Mouse (Mus musculus) spleen, postnatal 36 days (tissue): Measurements from ENCODE around the gene Cxcr2.
A peak's percentile ranks its signal among the peaks of the same experiment; 100 is the strongest.
"Not testable (repeated sequence)": the region's sequence is repeated elsewhere in the genome, so short reads cannot be mapped to it uniquely, and the experiment has no call there.

Experiments used
- DNase-seq, 2 experiments: peaks; one replicate each; pipeline ENCODE4 v3.0.0; 2022; ENCODE audit warnings: low spot score in 2 of 2, mixed read lengths in 1 of 2

The Cxcr2 gene

GRCm38 (mm10) chr1:74139415-74139814 lies 14.4 kb upstream of the Cxcr2 start:
- DNase-seq, result no peak

GRCm38 (mm10) chr1:74141781-74142180 lies 12.0 kb upstream of the Cxcr2 start:
- no peak for DNase-seq

DNA sequence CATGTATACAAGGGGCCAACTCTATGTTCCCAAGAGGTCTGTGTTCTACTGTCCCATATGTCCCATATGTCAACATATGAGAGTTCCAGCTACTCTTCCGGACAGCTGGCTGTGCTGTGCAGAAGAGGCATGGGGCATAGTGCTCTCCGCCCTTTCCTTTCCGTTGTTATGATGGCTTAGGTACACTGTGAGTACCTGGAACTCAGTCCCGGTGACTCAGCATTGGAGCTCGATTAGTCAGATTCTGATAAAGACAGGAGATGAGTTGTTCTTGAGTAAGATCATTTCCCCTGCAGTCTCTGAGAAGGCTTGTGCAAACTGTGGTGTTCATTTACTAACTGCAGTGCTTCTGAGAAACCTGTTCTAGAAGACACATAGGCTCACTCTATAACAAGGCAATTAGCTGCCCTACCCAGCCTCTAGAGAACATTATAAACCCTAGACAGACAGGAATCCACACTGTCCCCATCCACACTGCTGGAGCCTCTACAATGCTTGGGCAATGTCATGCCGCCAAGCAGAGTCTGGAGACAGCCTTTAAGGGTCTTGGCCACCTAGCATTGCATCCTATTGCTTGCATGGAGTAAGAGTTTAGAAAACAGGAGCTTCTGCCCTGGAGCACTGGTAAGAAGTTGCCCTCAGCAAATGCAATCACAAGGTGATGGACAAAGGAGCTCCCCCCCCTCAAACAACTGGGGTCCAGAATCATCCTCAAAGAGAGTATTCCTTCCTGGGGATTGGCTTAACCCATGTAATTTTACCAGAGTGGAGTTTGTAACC lies 4.5 kb upstream of the Cxcr2 start:
- no peak for DNase-seq

DNA sequence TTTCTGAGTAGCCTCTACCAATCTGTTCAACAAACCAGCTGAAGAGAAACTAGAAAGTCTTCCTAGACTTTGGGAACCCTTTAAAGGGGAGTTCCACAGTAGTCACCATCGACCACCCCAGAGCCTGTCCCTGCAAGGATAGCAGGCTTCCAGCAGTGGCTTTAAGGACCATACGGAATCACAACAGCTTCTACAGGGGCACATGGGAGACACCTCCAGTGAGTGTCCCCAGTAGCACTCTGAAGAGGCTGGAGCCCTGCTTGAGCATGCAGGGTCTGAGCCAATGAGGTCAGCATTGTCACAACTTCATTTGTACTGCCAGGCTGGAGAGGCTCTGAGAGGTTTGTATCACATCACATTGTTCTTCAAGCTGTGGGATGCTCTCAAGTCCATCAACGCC lies 3.7 kb upstream of the Cxcr2 start:
- DNase-seq, result no peak

- no peak for DNase-seq
Measured at GRCm38 (mm10) chr1:74151091-74151490, 2.7 kb upstream of the Cxcr2 start.

GRCm38 (mm10) chr1:74155435-74156012 lies 1.7 kb downstream of the Cxcr2 start:
- DNase-seq, result no peak

GRCm38 (mm10) chr1:74156381-74156910 lies 2.7 kb downstream of the Cxcr2 start:
- DNase-seq, result no peak

DNA sequence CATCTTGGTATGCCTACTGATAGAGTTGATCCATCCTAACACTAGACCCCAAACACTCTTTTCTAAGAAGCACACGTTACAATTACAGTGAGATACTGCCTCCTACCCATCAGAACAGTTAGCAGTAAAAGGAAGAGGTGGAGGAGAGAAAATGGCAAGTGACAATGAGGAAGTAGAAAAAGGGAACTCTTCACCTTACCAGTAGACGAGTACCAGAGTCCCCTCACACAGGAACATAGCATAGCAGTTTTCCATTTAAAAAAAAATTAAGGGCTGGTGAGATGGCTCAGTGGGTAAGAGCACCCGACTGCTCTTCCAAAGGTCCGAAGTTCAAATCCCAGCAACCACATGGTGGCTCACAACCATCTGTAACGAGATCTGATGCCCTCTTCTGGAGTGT lies 5.8 kb downstream of the Cxcr2 start:
- DNase-seq, result not testable (repeated sequence)

DNA sequence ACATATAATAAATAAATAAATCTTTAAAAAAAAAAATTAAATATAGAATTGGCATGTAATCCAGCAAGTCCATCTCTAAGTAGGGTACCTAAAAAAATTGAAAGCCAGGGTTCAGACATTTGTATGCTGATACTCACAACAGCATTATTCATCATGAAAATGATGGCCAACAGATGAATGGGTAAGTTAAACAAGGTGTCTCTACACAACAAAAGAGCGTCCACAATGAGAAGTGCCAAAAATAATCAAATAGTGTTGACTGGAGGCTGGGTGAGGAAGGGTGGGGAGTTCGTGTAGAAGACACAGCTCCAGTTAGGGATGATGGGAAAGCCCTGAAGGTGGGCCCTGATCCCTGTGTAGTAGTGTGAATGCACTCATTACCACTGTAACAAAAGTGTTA lies 6.2 kb downstream of the Cxcr2 start:
- DNase-seq, result no peak

GRCm38 (mm10) chr1:74167136-74167535 lies 13.3 kb downstream of the Cxcr2 start:
- DNase-seq, result no peak

DNA sequence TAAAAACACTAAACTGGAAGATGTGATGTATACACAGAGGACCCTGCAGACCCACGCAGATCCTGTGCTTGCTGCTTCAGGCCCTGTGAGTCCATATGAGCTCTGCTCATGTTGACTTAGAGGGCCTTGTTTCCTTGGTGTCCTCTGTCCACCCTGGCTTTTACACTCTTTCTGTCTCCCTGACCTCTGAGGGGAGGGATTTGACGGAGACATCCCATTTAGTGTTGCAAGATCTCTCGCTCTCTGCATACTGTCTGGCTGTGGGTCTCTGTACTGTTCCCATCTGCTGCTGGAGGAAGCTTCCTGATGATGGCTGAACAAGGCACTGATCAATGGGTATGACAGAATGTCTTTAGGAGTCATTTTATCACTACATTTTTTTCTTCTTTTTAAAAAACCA lies 15.9 kb downstream of the Cxcr2 start:
- no peak for DNase-seq

- no peak for DNase-seq
Measured at GRCm38 (mm10) chr1:74172722-74173121, 18.9 kb downstream of the Cxcr2 start.

DNA sequence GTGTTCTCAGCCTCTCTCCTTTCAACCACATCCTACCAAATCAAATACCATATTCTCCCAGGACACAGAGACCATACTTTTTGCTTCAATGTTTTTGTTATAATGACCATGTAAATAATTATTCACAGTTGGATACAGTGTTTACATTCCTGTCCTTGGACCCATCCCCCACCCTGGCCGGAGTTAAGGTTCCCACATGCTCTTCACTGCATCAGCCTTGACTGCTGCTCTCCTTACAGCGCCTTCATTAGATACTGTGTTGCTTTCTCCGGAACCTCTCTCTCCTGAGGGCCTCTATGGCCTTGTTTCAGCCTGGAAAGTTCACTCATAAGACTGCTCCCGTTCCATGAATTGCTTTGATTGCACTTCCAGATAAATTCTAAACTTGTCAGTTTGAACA lies 21.9 kb downstream of the Cxcr2 start:
- no peak for DNase-seq

DNA sequence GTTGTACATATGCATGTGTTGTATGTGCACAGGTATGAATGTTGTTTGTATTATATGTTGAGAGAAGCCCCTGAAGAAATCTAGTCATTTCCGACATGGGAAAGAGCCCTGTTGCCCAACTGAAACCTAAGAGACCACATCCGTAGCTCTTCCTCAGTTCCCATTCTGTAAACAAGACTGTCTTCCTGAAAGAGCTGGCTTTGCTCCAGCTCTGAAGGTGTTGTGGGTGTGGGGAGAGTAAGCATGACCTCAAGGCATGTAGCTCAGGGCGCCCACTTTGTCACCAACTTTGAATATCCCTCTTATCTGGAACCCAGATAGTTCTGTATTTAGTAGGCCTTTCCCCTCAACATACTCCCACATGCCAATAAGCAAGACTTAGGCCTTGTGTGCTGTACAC lies 24.8 kb downstream of the Cxcr2 start:
- peak in 1 of 2 experiments; percentile 26 for DNase-seq

DNA sequence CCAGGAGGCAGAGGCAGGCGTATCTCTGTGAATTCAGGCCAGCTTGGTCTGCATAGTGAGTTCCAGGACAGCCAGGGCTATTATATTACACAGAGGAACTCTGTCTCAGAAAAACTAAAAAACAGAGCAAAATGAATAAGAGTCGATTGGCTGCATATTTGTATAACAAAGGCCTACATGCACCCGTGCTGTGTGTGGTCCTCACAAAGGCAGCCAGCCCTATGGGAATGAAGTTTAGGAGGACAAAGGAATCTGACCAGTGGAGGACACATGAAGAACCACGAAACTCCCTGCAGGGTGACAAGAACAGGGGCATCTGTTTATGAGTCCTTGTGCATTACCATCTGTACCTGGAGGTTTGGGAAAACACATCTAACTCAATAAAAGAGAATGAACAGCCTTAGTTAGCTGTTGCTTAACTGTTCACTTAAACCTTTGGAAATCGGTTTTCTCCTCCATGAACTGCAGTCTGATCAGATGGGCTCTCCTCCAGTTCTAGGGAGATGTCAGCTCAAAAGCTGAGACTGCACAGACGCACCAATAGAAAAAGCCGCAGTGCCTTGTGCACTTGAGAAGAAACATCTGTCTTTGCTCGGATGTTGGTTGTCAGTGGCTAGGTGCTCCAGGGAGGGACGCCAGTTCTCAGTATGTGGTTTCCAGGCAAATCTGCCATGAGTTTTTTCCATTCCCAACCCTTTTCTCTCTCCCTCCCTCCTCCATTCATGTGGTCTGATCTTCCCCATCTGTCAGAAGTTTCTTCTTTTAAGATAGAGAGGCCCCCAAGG lies 26.0 kb downstream of the Cxcr2 start:
- DNase-seq, result no peak

GRCm38 (mm10) chr1:74181462-74181861 lies 27.7 kb downstream of the Cxcr2 start:
- DNase-seq, result no peak

- DNase-seq, result no peak
Measured at GRCm38 (mm10) chr1:74183006-74183405, 29.2 kb downstream of the Cxcr2 start.

GRCm38 (mm10) chr1:74190471-74190870 lies 36.7 kb downstream of the Cxcr2 start:
- no peak for DNase-seq

DNA sequence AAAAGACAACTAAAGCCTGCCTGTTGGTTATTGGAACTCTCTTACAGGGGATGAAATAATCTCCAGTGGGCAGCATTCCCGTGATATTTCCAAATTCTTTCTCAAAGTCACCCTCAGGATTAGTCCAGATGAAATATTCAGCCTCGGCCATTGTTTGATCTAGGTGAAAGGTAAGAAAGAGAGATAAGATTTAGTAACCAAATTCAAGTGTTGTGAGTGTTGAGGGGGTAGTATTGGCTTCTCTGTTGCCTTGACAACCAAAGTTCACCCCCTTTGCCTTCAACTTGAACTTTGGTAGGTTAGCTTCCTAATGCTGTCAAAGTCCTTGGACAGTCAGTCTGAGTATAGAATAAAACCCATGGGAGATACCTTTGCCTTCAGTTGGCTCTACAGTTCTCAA lies 38.9 kb downstream of the Cxcr2 start:
- DNase-seq, result no peak

- DNase-seq, result no peak
Measured at GRCm38 (mm10) chr1:74194445-74194844, 40.7 kb downstream of the Cxcr2 start, which contains the start of gene Cxcr1. Gene Cxcr1, minus strand, starts transcription at chr1:74194631.

DNA sequence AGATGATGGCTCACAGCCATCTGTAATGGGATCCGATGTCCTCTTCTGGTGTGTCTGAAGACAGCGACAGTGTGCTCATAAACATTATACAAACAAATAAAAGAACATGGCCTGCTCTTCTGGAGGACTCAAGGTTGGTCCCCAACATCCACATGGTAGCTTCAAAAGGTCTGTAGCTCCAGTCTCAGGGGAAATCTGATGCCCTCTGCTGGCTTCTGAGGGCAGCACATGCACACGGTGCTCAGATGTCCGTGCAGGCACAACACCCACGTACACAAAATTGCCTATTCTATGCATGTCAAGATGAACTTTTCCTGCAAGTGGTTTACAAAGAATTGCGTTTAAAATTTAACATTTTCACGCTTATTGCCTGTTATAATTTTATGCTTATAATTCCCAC lies 42.2 kb downstream of the Cxcr2 start:
- no peak for DNase-seq

DNA sequence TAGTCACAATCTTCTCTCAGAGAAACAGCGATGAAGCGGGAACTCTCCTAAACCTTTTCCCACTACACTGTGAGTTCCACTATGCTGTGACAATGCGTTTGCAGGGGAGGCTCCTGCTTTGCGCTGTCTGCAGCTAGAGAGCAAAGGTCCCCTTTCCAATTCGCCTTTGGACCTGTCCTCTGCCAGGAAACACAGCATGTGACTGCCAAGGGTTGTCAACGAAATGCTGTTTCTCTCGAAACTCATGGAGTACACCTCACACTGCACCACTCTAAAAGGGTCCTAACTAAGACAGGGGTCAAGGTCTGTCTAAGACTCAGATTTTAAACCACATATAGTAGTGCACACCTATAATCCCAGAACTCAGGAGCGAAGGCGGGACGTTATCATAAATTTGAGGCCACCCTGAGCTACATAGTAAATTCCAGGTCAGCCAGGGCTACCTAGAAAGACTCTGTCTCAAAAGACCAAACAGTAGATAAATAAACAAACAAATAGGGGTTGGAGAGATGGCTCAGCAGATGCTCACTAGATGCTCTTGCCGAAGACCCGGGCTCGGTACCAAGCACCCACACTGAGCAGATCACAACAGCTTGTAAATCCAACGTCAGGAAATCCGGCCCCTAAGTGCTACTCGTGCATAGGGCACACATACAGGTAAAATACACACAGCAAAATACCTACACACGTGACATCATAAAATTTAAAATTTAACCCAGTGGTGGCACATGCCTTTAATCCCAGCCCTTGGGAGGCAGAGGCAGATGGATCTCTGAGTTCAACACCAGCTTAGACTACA lies 43.0 kb downstream of the Cxcr2 start:
- DNase-seq, result no peak
